Mouse (Mus musculus) induced T-regulatory cell, adult 2 months (primary cell): ENCODE measurements around the gene Ccdc160.

ENCODE experiments used
- DNase-seq: peaks from one replicate; pipeline ENCODE4 v3.0.0-alpha.2; 2012; ENCODE audit warnings: low read depth

The Ccdc160 gene

DNA sequence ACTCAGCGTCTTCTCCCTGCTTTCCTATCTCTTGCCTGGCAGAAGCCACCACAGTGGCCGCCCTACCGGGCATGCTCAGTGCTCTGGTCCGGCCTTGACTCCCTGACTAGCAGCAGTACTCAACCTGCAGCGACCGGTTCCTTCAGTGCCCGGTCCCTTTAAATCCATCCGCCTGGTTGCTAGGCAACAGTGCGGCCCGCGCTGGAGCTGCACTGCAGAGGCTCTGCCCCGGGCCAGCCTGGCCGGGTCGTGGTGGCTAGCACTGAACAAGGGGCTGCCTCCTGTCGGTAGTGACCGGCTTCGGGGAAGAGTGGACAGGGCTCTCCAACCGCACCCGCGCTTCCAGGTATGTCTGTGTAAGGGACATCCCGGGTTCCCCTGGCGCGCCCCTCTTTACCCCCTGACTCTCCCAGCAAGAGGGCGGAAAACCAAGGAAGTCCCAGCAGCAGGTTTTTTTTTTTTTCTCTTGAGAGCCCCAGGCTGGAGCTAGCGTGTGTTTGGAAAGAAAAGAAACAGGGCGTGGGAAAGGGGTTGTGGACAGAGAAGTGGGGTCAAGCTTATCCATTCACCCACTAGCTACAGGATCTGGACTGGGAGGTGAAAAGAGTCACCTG lies at the start of gene Ccdc160:
Gene Ccdc160, plus strand, starts transcription at position 221 of the 614 bp plus-strand sequence.
- DNase-seq = no peak

DNA sequence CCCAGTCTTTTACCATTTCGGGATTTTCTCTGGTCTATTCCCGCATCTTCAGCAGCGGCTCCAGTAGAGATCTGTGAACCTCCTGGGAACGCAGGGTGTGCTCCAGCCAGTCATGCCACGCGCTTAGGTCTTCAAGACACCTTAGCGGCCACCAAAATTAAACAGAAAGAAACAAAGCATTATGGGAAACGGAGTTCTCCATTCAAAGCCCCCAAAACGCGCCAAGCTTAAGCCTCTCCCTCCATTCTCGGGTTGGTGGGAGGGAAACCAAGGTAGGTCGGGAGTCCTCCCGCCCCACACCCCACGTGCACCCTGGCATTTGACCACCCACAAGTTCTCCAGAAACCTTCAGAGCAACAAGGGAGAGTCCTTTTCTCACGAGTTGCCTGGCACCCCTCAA lies 47.2 kb upstream of the Ccdc160 start:
- DNase-seq = peak; percentile 56

DNA sequence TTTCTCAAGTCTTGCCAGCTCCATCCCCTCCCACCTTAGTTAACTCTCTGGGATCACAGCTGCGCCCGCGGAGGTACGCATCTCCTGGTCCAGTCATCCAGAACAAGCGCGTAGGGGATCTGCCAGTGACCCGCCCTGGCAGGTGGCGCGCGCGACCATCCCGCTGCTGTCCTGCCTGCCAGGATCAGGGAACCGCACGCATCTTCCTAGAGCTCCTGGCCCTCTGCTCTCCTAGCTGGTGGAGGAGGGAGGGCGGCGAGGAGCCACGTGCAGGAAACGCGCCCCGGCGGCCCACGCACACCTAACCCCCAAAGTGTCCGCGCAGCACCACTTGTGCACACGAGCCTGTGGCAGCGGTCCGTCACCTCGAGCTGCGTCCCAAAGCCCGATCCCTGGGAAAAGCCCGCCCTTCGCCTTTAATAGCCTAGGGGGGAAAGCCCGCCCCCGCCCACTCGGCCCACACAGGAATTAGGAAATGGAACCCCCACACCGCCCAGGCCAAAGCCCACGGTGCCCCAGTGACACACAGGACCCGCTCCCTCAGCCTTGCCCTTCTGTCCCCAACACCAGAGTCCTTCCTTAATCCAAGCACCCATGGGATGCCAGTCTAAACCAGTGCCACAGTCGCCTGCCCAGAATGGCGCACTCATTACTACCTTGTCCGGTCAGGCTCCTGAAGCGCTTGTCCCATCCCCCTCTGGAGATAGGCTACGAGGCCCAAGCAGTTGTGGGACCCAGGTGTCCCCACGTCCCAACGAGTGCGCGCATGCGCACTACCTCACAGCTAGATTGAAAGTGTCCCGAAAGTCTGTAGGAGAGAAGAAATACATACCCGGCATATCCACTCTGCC lies 46.6 kb upstream of the Ccdc160 start:
- peak; percentile 84 for DNase-seq

GRCm38 (mm10) chrX:52745462-52745861 lies 45.5 kb upstream of the Ccdc160 start:
- peak; percentile 52 for DNase-seq

DNA sequence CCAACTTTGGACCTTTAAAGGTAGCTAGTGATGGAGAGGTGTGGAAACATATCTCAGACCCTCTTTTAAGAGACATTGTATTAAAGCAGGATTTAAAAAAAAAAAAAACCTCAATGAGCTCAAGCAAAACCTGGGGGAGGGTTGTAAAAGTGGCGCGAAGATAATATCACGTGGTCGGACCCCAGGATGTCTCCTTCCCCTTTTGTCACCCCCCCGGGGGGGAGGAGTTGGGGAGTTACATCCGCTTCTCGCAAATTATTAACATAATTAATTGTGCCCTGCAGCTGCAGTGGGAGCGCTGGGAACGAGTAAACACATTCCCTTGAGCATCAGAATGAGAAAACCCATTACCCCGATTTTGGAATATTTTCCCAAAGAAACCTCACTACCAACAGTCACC lies 45.1 kb upstream of the Ccdc160 start:
- DNase-seq = peak; percentile 62

- DNase-seq = no peak
Measured at GRCm38 (mm10) chrX:52746849-52747248, 44.2 kb upstream of the Ccdc160 start.

- DNase-seq = no peak
Measured at GRCm38 (mm10) chrX:52753491-52754085, 37.4 kb upstream of the Ccdc160 start.

GRCm38 (mm10) chrX:52757164-52757563 lies 33.8 kb upstream of the Ccdc160 start:
- peak; percentile 65 for DNase-seq

DNA sequence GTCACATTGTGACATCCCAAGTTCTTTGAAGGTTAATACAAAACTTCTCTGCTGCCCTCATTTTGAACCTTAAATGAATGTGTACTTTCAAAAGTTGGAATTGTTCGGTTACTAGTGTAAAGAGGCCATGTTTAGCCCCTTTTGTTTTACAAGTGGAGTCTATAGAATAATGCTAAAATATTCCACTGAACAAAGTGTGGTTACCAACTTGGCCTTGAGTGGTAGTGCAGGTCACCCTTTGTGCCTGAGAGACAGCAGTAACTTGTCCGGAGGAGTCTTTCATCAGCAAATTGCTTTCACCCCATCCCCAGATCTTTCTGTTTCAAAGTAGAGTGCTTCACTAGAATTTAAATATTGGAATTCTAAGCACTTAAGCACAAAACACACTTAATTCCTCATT lies 31.8 kb upstream of the Ccdc160 start:
- DNase-seq = no peak

- peak; percentile 61 for DNase-seq
Measured at GRCm38 (mm10) chrX:52760191-52760945, 30.6 kb upstream of the Ccdc160 start.

DNA sequence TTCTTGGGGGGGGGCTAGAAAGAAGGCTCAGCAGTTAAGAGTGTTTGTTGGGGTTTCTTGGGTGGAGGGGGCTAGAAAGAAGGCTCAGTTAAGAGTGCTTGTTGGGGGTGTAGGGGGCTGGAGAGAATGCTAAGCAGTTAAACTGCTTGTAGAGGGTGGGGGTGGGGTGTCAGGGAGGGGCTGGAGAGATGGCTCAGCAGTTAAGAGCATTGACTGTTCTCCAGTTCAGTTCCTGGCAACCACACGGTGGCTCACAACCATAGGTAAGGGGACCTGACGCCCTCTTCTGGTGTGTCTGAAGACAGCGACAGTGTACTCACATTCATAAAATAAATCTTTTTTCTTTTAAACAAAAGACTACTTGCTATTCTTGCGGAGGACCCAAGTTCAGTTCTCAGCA lies 28.8 kb upstream of the Ccdc160 start:
- no peak for DNase-seq

DNA sequence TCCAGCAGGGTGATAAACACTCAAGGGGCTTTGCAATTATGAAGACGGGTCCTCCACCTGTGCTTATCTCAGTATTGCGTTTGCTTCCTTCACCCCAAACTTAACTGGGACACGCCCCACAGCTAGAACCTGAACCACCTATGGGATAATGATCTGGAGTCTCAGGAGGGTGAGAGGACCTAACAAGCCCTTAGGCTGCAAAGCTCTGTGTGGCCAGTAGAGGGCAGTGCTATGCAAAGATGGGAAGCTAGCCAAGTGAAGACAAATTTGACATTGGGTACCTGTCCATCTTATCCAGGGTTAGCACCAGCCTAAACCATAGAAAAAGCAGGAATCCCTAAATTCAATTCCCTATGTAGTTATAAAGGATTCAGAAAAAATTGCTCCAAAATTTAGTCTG lies 15.0 kb upstream of the Ccdc160 start:
- peak; percentile 61 for DNase-seq

- peak; percentile 25 for DNase-seq
Measured at GRCm38 (mm10) chrX:52777671-52778070, 13.3 kb upstream of the Ccdc160 start.

DNA sequence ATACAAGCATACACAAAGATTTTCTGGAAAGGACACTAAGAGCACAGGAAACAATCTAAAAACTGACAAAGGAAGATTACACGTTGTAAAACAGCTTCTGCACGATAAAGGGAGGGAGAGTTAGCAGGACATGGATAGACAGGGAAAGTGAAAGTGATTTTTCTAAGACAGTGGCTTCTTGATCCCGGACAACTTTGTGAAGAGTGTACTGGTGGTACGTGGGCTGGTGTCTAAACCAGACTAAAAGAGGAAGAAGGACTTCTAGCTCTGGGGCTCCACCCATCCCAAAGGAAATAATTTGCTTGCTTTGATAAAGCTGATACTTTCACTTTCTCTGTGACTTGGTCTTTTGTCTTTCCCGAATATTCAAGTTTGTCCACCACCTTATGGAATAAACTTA lies 7.1 kb upstream of the Ccdc160 start:
- no peak for DNase-seq

DNA sequence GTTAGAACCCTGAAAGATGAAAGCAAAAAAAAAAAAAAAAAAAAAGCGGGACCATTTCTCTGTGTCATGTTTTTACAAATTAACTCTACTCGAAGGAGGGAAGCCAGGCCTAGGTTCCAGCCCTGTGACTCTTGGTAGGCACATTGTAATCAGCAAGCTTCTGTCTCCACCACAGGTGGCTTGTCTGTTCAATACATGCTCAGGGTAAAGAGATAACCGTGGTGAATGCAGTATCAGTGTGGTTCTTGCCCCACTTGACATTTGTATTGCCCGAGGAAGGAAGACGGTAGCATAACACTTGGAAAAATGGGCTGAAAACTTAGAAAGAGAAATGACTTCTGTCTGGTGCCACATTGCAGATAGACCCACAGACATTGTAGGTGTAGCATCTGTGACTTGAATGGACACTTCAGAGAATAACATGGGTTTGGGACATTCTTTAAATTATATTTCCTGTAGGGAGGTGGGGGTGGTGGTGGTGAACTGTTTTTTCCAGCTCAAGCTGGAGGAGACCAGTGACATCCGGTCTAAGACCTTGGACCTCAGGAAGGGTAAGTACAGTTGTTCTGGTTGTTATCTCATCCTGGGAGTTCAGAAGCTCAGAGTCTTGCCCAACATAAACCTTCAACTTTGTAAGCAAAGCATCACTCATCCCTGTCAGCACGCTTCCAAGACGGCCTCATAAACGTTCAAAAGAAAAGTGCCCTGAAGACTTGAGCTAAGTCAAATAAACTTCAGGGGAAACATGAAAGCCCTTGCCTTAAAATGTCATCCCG lies 1.1 kb downstream of the Ccdc160 start:
- no peak for DNase-seq

DNA sequence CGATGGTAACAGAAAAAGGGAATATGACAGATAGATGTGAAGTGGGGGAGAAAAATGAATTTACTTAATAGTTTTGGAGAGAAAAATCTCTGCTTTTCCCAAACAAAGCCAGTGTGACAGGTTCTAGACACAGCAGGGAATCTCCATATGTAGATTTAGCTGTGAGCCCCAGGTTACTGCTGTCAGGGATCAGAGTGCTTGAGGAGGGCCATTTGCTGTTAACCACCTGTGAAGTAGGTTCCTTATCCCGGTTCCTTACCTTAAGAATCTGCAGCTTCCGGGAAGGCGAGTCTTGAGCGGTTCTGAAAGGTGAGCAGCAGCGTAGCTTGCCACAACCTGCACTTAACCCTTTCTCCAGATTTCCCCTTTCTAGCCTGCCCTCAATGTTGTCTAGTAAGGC lies 1.9 kb downstream of the Ccdc160 start:
- DNase-seq = no peak

GRCm38 (mm10) chrX:52795816-52796215 lies 4.8 kb downstream of the Ccdc160 start:
- DNase-seq = no peak

- DNase-seq = no peak
Measured at GRCm38 (mm10) chrX:52797031-52797625, 6.1 kb downstream of the Ccdc160 start.

DNA sequence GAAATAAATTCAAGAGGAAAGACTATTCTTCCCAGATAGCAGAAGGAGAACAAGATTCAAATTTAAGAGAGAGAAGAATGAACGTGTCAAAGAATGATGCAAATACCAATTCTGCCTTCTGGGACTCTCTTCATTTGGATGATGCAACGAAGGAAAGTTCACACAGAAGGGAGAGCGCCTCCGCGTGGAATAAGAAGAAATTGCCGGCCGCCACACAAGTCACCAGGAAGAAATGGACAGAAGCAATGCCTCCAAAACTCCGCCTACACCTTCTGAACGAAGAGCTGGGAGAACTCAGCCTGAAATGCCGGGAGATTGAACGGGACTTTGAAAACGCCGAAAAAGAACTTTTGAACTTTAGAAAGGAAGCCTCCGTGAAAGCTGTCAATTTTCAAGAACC lies 7.3 kb downstream of the Ccdc160 start:
- no peak for DNase-seq

DNA sequence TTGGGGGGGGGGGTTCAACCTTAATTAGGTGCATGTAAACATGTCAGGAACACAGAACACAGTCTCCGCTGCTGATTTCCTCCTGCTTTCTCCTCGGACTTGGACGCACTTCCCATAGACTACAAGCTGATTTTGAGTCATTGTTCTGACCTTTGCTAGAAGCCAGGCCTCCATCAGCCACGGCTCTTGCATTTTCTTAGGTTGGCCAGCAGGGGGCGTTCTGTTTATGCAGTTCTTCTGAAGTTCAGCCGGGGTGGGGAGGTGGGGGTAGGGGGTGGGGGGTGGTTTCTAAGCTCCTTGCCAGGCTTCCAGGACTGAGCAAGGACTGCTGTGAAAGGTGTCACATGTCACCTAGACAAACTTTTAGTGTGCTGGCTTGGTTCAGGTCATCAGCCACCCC lies 8.6 kb downstream of the Ccdc160 start:
- peak; percentile 35 for DNase-seq

GRCm38 (mm10) chrX:52819338-52819737 lies 28.3 kb downstream of the Ccdc160 start:
- no peak for DNase-seq
